Mouse (Mus musculus): ENCODE data around the gene Car14. TPM values are rescaled to one million over a fixed set of nuclear protein-coding genes. Genes with fewer than 3 reads are reported as not detected.

Gene Car14
- polyA plus RNA-seq, 1 experiment from 2014 or later = 32.1 TPM

DNA sequence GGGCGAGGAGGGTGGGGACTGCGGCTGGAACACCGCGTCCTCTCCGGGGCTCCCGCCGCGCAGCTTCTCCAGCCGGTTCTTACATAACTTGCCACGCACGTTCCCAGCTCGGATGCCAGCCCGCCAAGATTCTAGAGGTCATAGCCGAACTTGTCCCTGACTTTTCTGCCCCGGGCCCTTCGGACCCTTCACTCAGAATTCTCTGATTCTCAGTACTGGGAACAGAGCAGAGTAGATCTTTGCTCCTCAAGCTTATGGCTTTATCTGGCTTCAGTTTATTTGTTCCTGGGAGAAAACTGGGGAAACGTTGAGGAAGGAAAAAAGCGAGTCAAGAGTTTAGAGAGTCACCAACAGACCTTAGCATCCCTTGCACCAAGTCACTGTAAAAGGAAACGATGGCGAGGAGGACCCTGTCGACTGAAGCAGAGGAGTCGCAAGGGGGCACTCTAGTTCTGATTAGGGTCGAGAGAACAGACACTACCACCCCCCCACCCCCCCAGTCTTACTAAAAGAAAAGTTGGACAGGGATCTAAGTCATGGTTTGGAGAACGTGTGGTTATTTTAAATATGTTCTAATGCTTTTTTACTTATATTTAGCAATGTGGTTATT is 21.6 kb downstream of the Car14 start:
- Histone ChIP-seq H3K9me3 (no peaks in the 10 kb centered on the region), H3K4me1 (peaks cover 16% of the 10 kb centered on the region), H3K27ac (no peak overlapping the region), H3K36me3 (replicated peaks) (no peaks in the 10 kb centered on the region), H3K9ac (peak overlapping the region; percentile 47), H3K4me3 (replicated peaks) (peak overlapping the region; percentile 52), H3K4me2 (peak overlapping the region; percentile 98), H3K27me3 (peaks cover 15% of the 10 kb centered on the region; the same call in 1 of the 2 replicates)
- ATAC-seq (ENCODE audit: low FRiP score) = no peak
- WGBS = 3% methylated on average over 24 of the region's 24 CpGs

DNA sequence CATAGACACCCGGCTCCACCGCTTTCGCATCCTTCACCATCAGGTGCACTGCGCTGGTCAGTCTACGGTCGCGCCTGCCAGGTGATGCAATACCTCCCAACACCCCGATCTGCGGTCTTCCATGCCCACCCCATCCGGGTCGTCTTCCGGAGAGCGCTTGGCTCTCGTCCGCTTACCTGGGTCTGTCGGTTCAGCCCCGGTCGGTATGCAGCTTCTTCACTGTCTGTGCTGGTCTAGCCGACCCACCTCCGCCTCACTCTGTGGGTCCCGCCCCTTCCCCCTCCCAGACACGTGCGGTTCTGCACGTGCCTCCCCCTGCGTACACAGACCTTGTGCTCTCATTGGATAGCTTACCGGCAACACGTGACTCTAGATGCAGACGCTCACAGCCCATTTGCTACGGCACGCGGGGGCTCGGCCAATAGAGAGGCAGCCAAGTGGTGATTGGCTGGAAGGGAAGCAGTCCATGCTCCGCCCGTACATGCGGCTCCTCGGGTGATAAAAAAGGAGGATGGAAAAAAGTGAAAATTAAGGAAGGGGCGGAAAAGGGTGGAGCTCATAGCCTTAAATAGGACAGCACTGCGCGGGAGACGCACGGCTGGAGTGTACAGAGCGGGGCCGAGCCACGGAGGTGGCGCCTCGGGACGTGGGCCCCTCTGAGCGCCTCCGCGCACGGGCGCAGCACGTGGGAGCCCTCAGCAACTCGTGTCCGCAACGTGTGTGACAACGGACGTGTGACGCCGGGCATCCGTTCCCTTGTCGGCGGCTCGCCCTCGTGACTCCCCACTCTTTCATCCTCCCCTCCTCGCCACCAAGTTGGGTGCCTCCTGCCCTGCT is 22.3 kb downstream of the Car14 start, which contains the start of gene Ciart:
Ciart (minus strand) TSS at position 273 of the 837 bp plus-strand sequence.
- peaks cover 16% of the 10 kb centered on the region for H3K4me1 ChIP-seq
- peak within 1 kb of the TSS; percentile 52 for H3K4me3 ChIP-seq (replicated peaks)
- H3K27ac ChIP-seq = no peak within 1 kb of the TSS
- WGBS = under 1% methylated on average over 66 of the region's 66 CpGs
- H3K9ac ChIP-seq = peak within 1 kb of the TSS; percentile 47
- no peaks in the 10 kb centered on the region for H3K9me3 ChIP-seq
- peak; percentile 100 for ATAC-seq (ENCODE audit: low FRiP score)
- peak within 1 kb of the TSS; percentile 98 for H3K4me2 ChIP-seq
- peaks cover 15% of the 10 kb centered on the region; the same call in 1 of the 2 replicates for H3K27me3 ChIP-seq
- no peaks in the 10 kb centered on the region for H3K36me3 ChIP-seq (replicated peaks)

DNA sequence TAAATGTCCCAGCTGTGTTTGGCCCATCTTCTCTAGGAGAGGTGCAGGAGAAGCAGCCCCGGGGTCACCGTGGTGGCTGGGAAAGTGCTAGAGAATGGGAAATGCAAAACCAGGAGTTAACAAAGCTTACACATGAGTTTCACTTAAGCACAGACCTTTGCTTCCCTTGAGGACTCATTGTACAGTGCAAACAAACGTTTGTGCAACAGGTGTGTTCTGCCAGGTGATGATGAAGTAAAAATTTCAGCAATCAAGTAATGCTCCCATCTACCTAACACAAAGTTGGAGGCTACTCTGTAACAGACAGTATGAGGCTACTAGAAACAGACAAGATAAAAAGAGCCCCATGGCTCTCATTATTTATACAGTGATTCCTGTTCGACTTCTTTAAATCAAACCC is 25.4 kb downstream of the Car14 start:
- H3K27ac ChIP-seq = no peak overlapping the region
- peaks cover 4% of the 10 kb centered on the region; the same call in 1 of the 2 replicates for H3K27me3 ChIP-seq
- no peak overlapping the region for H3K4me2 ChIP-seq
- ATAC-seq (ENCODE audit: low FRiP score) = no peak
- 92% methylated on average over 4 of the region's 4 CpGs for WGBS
- peaks cover 16% of the 10 kb centered on the region for H3K4me1 ChIP-seq
- H3K9ac ChIP-seq = no peak overlapping the region
- H3K4me3 ChIP-seq (replicated peaks) = no peak overlapping the region
- H3K36me3 ChIP-seq (replicated peaks) = no peaks in the 10 kb centered on the region
- no peaks in the 10 kb centered on the region for H3K9me3 ChIP-seq

DNA sequence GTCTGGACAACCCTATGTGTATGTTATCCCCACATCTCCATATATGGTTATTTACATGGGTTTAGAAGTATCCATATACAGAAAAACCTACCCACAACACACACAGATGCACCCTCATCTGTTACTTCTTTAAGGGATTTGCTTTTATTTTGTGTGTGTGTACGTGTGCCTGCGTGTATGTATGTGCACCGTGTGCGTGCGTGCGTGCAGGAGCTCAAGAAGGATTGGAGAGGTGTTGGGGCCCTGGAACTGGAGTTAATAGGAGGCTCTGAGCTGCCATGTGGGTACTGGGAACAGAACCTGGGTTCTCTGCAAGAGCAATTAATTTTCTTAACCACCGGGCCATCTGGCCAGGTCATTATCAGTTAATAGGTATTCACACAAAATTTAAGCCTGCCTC is 32.4 kb downstream of the Car14 start:
- H3K27ac ChIP-seq = no peak overlapping the region
- no peaks in the 10 kb centered on the region for H3K9me3 ChIP-seq
- peaks cover 23% of the 10 kb centered on the region for H3K36me3 ChIP-seq (replicated peaks)
- ATAC-seq (ENCODE audit: low FRiP score) = no peak
- H3K4me2 ChIP-seq = peak overlapping the region; percentile 76
- WGBS = 81% methylated on average over 7 of the region's 7 CpGs
- H3K4me3 ChIP-seq (replicated peaks) = peak overlapping the region; percentile 68
- no peaks in the 10 kb centered on the region for H3K27me3 ChIP-seq
- H3K4me1 ChIP-seq = peaks cover 16% of the 10 kb centered on the region
- H3K9ac ChIP-seq = peak overlapping the region; percentile 82

DNA sequence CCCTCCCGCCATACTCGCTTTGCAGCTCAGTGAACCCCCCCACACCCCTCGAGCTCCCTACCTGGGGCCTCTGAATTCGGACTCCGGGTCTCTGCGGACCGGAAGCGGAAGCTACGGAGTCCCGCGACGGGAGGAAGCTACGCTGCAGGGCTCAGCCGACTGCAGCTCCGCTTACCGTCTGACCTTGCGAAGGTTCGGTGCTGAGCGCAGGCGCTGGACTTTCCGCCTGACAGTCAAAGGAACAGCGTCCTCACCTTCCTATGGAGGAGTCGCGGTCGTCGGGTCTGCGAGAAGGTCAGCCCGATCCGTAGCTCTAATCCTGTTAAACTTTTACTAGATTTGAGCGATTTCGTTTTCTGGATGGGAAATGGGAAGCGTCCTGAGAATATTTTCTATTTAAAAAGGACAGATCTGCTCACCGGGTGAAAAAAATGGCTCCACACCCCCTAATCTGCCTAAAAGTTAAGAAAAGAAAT is 33.1 kb downstream of the Car14 start, which contains the start of gene Mrps21:
Mrps21 (minus strand) TSS at position 128 of the 476 bp plus-strand sequence.
- Histone ChIP-seq H3K4me3 (replicated peaks) (peak within 1 kb of the TSS; percentile 68), H3K9ac (peak within 1 kb of the TSS; percentile 82), H3K27ac (peak within 1 kb of the TSS; percentile 77), H3K9me3 (no peaks in the 10 kb centered on the region), H3K4me1 (peaks cover 16% of the 10 kb centered on the region), H3K27me3 (no peaks in the 10 kb centered on the region), H3K36me3 (replicated peaks) (peaks cover 27% of the 10 kb centered on the region), H3K4me2 (peak within 1 kb of the TSS; percentile 76)
- under 1% methylated on average over 33 of the region's 33 CpGs for WGBS
- ATAC-seq (ENCODE audit: low FRiP score) = peak; percentile 94

DNA sequence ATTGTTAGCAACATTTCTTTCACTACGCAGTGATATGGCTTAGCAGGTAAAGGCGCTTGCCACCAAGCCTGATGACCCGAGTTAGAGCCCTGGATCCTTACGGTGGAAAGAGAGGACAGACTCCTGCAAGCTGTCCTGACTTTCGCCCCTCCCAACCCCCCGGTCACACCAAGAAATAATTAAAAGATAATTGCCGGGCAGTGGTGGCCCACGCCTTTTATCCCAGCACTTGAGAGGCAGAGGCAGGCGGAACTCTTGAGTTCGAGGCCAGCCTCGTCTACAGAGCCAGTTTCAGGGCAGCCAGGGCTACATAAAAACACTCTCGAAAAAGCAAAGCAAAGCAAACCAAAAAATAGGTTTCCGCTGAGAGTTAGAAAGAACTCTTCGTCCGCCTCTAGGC is 33.5 kb downstream of the Car14 start:
- ATAC-seq (ENCODE audit: low FRiP score) = peak; percentile 58
- Histone ChIP-seq H3K4me1 (peaks cover 16% of the 10 kb centered on the region), H3K4me2 (peak overlapping the region; percentile 76), H3K9ac (peak overlapping the region; percentile 82), H3K9me3 (no peaks in the 10 kb centered on the region), H3K27ac (peak overlapping the region; percentile 77), H3K27me3 (no peaks in the 10 kb centered on the region), H3K4me3 (replicated peaks) (peak overlapping the region; percentile 68), H3K36me3 (replicated peaks) (peaks cover 30% of the 10 kb centered on the region)
- WGBS = 10% methylated on average over 15 of the region's 15 CpGs

DNA sequence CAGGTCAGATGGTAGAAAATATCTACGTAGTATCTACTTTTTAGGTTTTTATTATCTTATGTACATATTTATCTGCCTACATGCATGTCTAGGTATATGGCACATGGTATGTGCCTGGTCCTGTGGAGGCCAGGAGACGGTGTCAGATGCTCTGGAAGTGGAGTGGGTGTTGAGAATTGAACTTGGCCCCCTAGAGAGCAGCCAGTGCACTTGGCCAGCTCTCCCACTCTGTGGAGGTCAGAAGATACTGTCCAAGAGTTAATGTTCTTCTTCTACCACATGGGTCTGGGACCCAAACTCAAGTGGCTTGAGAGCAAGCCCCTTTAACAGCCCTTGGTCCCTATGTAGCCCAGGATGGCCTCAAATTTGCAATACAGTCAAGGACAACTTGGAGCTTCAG is 37.1 kb downstream of the Car14 start:
- no peak overlapping the region for H3K4me2 ChIP-seq
- H3K27ac ChIP-seq = no peak overlapping the region
- no peak for ATAC-seq (ENCODE audit: low FRiP score)
- no peaks in the 10 kb centered on the region for H3K27me3 ChIP-seq
- peaks cover 53% of the 10 kb centered on the region for H3K36me3 ChIP-seq (replicated peaks)
- H3K9ac ChIP-seq = no peak overlapping the region
- no peak overlapping the region for H3K4me3 ChIP-seq (replicated peaks)
- 96% methylated on average over 2 of the region's 2 CpGs for WGBS
- no peaks in the 10 kb centered on the region for H3K9me3 ChIP-seq
- H3K4me1 ChIP-seq = peaks cover 14% of the 10 kb centered on the region

DNA sequence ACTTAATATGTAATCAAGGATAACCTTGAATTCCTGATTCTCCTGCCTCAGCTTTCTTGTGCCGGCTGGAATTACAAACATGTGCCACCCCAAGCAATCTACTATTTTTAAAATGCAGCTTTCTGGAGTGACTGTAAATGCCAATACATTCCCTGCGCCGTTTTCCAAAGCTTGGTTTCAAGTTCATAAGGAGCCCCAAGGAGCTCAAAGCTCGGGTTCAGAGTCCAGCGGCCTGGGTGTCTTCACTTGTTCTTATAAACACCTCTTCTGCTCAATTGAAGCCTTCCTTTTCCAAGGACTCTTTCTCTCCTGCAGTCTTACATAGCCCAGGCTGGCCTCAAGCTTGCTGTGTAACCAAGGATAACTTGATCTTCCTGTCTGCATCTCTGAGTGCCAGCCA is 38.4 kb downstream of the Car14 start:
- no peaks in the 10 kb centered on the region for H3K27me3 ChIP-seq
- H3K9ac ChIP-seq = no peak overlapping the region
- no peak overlapping the region for H3K4me2 ChIP-seq
- no peak overlapping the region for H3K4me3 ChIP-seq (replicated peaks)
- WGBS = 96% methylated on average over 5 of the region's 5 CpGs
- H3K4me1 ChIP-seq = peaks cover 8% of the 10 kb centered on the region
- ATAC-seq (ENCODE audit: low FRiP score) = no peak
- no peak overlapping the region for H3K27ac ChIP-seq
- H3K36me3 ChIP-seq (replicated peaks) = peaks cover 60% of the 10 kb centered on the region
- no peaks in the 10 kb centered on the region for H3K9me3 ChIP-seq

DNA sequence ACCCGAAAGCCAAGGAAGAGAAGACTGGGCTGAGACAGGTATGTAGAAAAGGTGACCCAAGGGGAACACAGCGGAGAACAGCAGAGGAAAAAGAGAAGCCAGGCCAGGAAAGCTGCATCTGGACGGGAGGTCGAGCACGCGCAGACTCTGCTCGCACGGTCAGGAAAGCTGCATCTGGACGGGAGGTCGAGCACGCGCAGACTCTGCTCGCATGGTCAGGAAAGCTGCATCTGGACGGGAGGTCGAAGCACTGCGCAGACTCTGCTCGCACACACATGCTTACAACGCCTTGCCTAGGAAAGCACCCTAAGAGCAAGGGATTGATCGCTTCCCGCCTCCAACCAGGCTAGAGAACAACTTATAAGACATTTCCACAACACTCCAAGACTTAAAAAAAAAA is 38.9 kb downstream of the Car14 start:
- Histone ChIP-seq H3K4me2 (no peak overlapping the region), H3K9me3 (no peaks in the 10 kb centered on the region), H3K4me1 (peaks cover 4% of the 10 kb centered on the region), H3K4me3 (replicated peaks) (no peak overlapping the region), H3K27me3 (no peaks in the 10 kb centered on the region), H3K27ac (no peak overlapping the region), H3K9ac (no peak overlapping the region), H3K36me3 (replicated peaks) (peaks cover 60% of the 10 kb centered on the region)
- WGBS = 93% methylated on average over 20 of the region's 20 CpGs
- ATAC-seq (ENCODE audit: low FRiP score) = no peak

DNA sequence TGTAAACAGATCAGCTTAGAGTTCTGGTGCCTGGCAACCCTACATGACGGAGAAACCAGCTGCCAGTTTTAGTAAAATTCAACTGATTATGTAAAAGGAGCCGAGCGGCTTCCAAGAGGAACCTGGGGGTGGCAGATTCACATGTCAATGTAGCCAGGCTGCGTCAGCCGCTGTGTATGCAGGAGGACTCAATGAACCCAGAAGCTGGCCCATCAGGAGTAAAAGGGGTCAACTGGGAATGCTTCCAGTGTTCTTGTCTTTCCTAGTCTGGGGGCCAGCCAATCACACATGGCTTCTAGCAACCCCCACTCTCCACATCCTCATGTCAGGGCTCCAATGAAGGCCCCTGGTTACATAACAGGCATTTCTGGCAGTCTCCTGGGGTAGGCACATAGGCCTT is 39.4 kb downstream of the Car14 start:
- ATAC-seq (ENCODE audit: low FRiP score) = no peak
- H3K9ac ChIP-seq = no peak overlapping the region
- H3K4me3 ChIP-seq (replicated peaks) = no peak overlapping the region
- H3K4me1 ChIP-seq = no peaks in the 10 kb centered on the region
- H3K4me2 ChIP-seq = no peak overlapping the region
- H3K36me3 ChIP-seq (replicated peaks) = peaks cover 58% of the 10 kb centered on the region
- no peaks in the 10 kb centered on the region for H3K27me3 ChIP-seq
- no peak overlapping the region for H3K27ac ChIP-seq
- H3K9me3 ChIP-seq = no peaks in the 10 kb centered on the region
- 95% methylated on average over 5 of the region's 5 CpGs for WGBS

DNA sequence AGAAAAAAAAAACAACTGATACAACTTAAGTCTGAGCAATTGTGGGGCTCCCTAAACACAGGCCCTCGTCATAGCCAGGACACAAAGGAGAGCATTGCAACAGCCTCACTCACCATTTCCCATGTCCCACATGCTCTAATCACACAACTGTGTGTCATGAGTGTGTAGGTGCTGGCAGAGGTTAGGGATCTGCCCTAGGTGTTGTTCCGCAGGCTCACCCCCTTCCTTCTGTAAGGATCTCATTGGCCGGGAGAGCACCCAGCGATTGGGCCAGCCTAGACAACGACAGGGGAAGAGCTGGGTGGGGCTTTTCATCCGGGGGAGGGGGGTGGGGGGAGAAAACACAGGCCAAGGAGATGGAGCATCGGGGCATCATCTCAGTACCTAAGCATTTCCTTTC is 40.9 kb downstream of the Car14 start:
- Histone ChIP-seq H3K27me3 (no peaks in the 10 kb centered on the region), H3K27ac (no peak overlapping the region), H3K4me1 (no peaks in the 10 kb centered on the region), H3K9me3 (no peaks in the 10 kb centered on the region), H3K9ac (no peak overlapping the region), H3K4me2 (no peak overlapping the region), H3K36me3 (replicated peaks) (peaks cover 47% of the 10 kb centered on the region), H3K4me3 (replicated peaks) (no peak overlapping the region)
- WGBS = 81% methylated on average over 7 of the region's 7 CpGs
- ATAC-seq (ENCODE audit: low FRiP score) = no peak

DNA sequence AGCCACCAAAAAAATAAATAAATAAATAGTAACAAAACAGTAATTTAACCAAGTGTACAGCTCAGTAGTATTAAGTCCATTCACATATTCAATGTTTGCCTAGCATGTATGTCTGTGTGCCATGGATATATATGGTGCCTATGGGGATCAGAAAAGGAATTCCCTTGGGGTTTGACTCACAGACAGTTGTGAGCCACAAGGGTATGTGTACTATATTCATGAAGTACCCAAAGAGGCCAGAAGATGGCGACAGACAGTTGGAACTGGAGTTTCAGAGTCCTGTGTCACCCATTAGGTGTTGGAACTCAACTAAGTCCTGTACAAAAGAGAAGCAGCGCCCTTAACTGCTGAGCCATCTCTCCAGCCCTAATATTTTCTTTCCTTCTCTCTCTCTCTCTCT is 42.7 kb downstream of the Car14 start:
- H3K36me3 ChIP-seq (replicated peaks) = peaks cover 34% of the 10 kb centered on the region
- 39% methylated on average over 2 of the region's 2 CpGs for WGBS

More for the DNA sequence above, 42.7 kb downstream of the Car14 start:
- Histone ChIP-seq H3K9me3 (no peaks in the 10 kb centered on the region), H3K4me1 (no peaks in the 10 kb centered on the region), H3K4me2 (no peak overlapping the region), H3K27me3 (no peaks in the 10 kb centered on the region), H3K9ac (no peak overlapping the region), H3K4me3 (replicated peaks) (no peak overlapping the region), H3K27ac (no peak overlapping the region)
- ATAC-seq (ENCODE audit: low FRiP score) = no peak

Data from forebrain, embryonic 12.5 days (tissue).